Mouse (Mus musculus) frontal cortex, postnatal 36 days (tissue): ENCODE data around the gene Brap.
A peak's percentile ranks its signal among the peaks of the same experiment; 100 is the strongest.
"Not testable (repeated sequence)": the region's sequence is repeated elsewhere in the genome, so short reads cannot be mapped to it uniquely, and the experiment has no call there.

ENCODE experiments used
- DNase-seq, 2 experiments: peaks; one replicate each; pipeline ENCODE4 v3.0.0; 2022; ENCODE audit warnings: low spot score in 2 of 2

Brap gene

DNA sequence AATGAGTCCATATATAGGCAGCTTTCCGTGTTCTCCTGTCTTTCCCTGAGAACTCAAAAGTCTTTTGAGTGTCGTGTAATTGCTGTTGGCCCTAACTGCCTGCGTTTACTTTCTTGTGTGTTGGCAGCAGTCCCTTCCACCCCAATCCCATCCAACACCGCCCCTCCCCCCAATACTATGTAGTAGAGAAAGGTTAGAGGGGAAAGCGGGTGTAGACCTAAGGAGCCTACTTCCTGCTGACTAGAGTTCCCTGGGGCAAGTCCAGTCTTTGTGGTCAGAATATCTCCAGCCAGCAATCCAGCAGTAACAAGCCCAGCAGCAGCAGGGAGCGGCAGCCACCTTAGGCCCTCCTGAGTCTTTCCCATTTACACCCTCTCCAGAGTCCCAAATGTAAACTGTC is 8.0 kb downstream of the Brap start:
- no peak for DNase-seq

- no peak for DNase-seq
These were observed 10.0 kb downstream of the Brap start for GRCm38 (mm10) chr5:121670412-121670811.

GRCm38 (mm10) chr5:121682250-121682649 is 21.9 kb downstream of the Brap start:
- no peak for DNase-seq

DNA sequence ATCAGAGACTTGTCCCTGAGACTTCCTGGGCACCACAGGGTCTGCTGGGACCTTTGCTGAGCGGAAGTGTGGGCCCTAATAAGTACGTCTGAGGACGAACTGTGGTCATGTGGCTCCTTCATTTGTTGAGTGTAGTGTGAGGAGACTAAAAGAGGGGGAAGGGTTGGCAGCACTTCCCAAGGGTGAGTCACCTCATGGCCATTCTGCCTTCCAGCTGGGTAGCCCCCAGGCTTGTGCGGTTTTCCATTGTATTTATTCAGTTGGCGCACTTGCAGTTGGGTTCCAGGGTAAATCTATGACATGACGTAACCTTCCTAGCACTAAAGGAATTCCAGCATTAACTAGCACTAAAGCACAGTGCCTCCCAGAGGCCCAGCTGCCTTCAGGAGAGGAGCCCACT is 25.1 kb downstream of the Brap start:
- no peak for DNase-seq

- DNase-seq: no peak
These were observed 25.9 kb downstream of the Brap start for GRCm38 (mm10) chr5:121686113-121686898.

GRCm38 (mm10) chr5:121690482-121691211 is 30.3 kb downstream of the Brap start:
- no peak for DNase-seq

DNA sequence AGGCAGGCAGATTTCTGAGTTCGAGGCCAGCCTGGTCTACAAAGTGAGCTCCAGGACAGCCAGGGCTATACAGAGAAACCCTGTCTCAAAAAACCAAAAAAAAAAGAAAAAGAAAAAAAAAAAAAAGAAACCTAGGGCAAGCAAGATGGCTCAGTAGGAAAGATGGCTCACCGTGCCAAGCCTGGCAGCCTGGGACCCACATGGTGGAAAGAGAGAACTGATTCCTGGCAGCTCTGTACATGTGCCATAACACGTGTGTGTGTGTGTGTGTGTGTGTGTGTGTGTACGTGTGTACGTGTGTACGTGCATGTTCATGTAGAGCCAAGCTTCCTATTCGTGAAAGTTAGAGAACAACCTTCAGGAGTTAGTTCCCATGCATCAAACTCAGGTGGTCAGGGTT is 31.1 kb downstream of the Brap start:
- DNase-seq: not testable (repeated sequence)

GRCm38 (mm10) chr5:121692897-121693296 is 32.5 kb downstream of the Brap start:
- no peak for DNase-seq

DNA sequence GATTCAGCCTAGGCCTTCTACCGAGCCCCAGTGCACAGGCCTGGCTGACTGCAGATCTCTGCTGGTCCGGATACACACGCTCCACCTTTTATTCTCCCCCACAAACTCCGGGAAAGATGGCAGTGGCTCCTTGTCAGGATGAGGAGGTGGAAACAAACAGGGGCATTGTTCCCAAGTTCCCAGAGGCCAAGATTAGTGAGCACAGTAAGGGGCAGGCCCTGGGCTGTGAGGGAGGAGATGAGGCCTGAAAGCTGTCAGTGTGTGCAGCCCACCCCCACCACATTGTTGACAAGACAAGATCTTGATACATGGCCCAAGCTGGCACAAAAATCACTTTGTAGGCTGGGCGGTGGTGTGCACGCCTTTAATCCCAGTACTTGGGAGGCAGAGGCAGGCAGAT is 36.4 kb downstream of the Brap start:
- no peak for DNase-seq

DNA sequence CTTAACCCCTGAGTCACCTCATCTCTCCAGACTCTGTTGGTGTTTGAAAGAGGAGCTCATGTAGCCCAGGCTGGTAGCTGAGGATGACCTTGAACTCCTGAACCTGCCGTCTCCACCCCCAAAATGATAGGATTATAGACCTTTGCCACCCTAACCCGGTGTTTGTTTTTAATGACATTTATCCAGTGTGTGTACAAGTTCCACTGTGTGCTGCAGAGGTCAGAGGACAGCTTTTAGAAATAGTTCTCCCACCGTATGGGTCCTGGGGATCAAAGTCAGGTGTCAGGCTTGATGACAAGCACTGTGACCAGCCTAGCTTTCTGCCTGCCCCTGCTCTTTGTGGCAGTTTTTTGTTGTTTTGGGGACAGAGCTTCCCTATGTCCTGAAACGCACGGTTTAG is 39.5 kb downstream of the Brap start:
- no peak for DNase-seq

GRCm38 (mm10) chr5:121700496-121700895 is 40.1 kb downstream of the Brap start:
- peak; percentile 78 to 83 for DNase-seq

DNA sequence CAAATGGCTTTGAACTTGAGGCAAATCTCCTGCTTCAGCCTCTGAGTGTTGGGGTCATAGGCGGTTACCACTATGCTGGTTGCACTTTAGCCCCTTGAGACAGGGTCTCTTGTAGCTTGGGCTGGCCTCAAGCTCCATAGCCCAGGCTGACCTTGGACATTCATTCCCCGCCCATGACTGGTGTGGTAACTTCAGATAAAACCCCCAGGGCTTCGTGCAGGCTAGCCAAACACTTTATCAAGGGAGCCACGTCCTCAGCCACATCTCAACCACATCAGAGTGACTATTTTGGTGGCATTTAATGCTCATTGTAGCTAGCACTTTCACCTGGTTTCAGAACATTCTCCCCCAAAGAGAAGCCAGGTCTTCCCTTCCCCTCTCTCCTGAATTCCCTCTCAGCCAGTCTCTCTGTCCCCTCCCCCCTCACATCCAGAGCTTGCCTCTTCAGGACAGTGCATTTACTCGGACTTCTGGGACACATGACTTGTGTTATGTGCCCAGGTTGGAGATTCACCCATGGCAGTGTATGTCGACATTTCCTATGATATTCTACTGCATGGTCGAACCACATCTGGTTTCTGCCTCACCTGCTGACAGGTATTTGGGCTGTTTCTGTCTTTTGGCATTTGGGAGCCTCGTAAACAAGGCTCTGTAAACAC is 40.9 kb downstream of the Brap start:
- DNase-seq: no peak

- no peak for DNase-seq
These were observed 43.0 kb downstream of the Brap start for GRCm38 (mm10) chr5:121703341-121703740.

DNA sequence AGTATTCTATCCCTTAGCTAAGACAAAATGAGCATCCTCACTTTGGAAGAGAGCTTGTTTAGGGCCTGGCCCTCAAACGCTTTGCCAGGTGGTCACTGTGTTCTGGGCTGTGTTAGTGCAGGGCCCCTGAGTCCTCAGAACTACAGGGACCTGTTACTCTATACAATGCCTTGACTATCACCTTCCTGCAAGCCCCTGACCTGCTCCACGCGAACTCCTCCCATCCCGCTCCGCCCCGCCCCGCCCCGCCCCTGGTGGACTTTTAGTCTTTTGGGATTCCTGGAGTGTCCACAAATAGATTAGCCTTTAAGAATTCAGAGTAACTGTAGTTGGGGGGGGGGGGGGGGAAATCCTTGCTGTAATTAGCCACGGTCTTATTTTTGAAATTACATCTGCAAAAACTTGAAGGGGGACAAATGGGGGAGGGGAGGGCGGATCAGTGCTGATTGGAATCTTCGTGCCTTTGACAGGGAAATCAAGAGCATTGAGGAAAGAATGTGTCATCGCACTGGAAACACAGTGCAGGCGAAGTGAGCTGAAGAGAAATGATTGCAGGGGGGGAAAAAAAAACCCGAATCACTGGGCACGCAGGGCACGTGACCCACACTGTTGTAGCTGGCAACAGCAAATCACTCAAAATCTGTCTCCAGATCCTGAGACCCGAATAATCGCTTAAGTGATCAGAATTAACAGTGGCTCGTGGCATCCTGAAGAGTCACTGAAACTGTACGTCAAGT is 44.3 kb downstream of the Brap start:
- no peak for DNase-seq

GRCm38 (mm10) chr5:121710402-121710801 is 50.0 kb downstream of the Brap start:
- no peak for DNase-seq

- no peak for DNase-seq
These were observed 50.4 kb downstream of the Brap start for GRCm38 (mm10) chr5:121710851-121711173.

DNA sequence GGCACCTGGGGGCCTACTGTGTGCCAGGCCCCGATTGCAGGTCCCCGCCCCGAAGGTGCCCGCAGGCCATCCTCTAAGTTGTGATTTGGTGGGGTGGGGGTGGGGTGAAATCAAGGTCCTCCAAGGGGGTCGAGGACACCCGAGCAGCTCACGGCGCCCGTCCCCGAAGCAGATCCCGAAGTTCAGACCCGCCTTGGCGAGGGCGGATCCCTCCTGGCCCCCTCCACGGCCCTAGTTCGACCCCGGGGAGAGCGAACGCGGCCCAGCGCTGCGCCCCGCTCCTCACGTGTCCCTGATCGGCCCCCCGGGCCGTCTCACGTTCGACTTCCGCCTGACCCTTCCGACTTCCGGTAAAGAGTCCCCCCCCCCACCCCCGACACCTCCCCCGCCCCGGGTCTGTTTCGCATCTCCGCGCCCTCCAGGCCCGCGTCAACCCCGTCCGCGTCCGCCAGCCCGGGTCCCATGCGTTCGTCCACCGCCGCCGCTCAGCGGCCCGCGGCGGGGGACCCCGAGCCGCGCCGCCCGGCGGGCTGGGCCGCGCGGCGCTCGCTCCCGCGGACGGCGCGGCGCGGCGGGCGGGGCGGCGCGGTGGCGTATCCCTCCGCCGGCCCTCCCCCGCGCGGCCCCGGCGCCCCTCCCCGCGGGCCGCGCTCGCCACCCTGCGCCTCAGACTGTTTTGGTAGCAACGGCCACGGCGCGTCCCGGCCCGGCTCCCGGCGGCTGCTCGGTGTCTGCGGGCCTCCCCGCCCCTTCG is 51.0 kb downstream of the Brap start, which contains the start of gene Atxn2:
Gene Atxn2 (plus strand): TSS at position 164 of the 754 bp plus-strand sequence.
- peak; percentile 77 to 80 for DNase-seq

GRCm38 (mm10) chr5:121711928-121712231 is 51.5 kb downstream of the Brap start:
- no peak for DNase-seq

DNA sequence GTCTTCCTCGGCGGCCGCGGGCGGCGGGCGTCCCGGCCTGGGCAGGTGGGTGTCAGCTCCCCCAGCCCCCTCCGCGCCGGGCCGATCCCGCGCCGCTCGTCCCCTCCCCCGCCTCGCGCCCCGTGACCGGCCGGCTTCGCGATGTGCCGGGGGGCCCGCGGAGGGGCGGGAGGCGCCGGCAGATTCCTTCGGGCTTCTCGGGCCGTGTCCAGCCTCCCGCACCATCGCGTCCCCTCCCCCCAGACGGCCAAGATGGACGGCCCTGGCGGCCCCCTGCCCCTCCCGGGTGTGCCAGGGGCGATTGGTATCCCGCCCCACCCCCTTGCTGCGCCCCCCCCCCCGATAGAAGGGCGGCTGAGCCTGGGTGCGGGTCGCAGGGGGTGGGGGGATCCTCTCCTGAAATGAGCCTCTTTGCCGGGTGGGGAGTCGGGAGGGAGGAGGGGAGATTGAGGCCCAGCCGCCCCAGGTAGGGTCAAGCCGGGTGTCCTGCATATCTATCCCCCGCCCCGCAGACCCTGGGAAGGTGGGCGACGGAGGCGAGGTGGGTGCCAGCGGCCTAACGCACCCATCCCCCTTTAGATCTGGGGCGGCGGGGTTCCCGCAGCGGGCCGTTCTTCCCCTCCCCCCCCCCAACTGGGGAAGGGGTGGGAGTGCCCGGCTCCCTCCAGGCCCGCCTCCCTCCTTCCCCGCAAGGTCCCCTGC is 52.0 kb downstream of the Brap start:
- no peak for DNase-seq

GRCm38 (mm10) chr5:121712934-121713538 is 52.7 kb downstream of the Brap start:
- DNase-seq: peak; percentile 29 to 46
